ENCODE assay signal across 26 mouse cellular contexts in genomic region chr1:151887126-151887525, GRCm38 (mm10).
DNase-seq lines count a peak whose midpoint lies in the region; ATAC-seq lines count a peak whose summit lies in the region.
"Had no signal": no experiment of that assay in that cellular context is flagged by ENCODE, and none has a peak within 500 bp of the region (broad histone marks: within the 10 kb centered on the region; RNA-seq: fewer than 3 reads in every experiment).

No protein-coding gene starts in this region.

- H3K9ac ChIP-seq in limb, embryonic 13.5 days: no peak overlapping the region
- H3K9ac ChIP-seq in kidney, embryonic 14.5 days (ENCODE audit: low read depth, low read length): no peak overlapping the region
- H3K9ac ChIP-seq: heart, embryonic 13.5 days; hindbrain, embryonic 13.5 days; limb, embryonic 12.5 days; liver, embryonic 12.5 days had no signal

- no peaks in the 10 kb centered on the region for H3K27me3 ChIP-seq in limb, embryonic 13.5 days
- H3K27me3 ChIP-seq in limb, embryonic 10.5 days (ENCODE audit: low read depth, poor library complexity, severe bottlenecking): no peaks in the 10 kb centered on the region
- no peaks in the 10 kb centered on the region for H3K27me3 ChIP-seq in kidney, embryonic 14.5 days (ENCODE audit: control insufficient read depth, insufficient read depth, low read length)
- H3K27me3 ChIP-seq: heart, embryonic 13.5 days; hindbrain, embryonic 13.5 days; limb, embryonic 12.5 days; liver, embryonic 12.5 days had no signal

- H3K4me1 ChIP-seq in limb, embryonic 13.5 days: peaks cover 74% of the 10 kb centered on the region
- H3K4me1 ChIP-seq in limb, embryonic 10.5 days: peaks cover 10% of the 10 kb centered on the region; the same call in 1 of the 2 replicates
- peaks cover 5% of the 10 kb centered on the region; the same call in 1 of the 2 replicates for H3K4me1 ChIP-seq in kidney, embryonic 14.5 days (ENCODE audit: control insufficient read depth, insufficient read depth, low read length)
- H3K4me1 ChIP-seq: liver, embryonic 12.5 days had no signal

- ATAC-seq in limb, embryonic 13.5 days (ENCODE audit: low FRiP score, low read depth): no peak
- ATAC-seq in kidney, embryonic 14.5 days (ENCODE audit: low FRiP score, low TSS enrichment): no peak
- ATAC-seq: CD4-positive, CD25-positive, alpha-beta regulatory T cell, adult 4 months; forebrain, embryonic 16.5 days; liver, embryonic 12.5 days; midbrain, embryonic 16.5 days had no signal

- intact Hi-C loops in gastrocnemius, postnatal 36 days (cut with DNase I): no loop called here

- H3K4me2 ChIP-seq in limb, embryonic 13.5 days (replicated peaks): no peak overlapping the region
- no peak overlapping the region for H3K4me2 ChIP-seq in kidney, embryonic 14.5 days (replicated peaks; ENCODE audit: low read depth, low read length)
- H3K4me2 ChIP-seq: heart, embryonic 13.5 days; hindbrain, embryonic 13.5 days; limb, embryonic 12.5 days; liver, embryonic 12.5 days had no signal

- 0 out of 2 replicates have a peak overlapping the region, but pooled peaks have one; percentile 23 for H3K27ac ChIP-seq in limb, embryonic 13.5 days
- no peak overlapping the region for H3K27ac ChIP-seq in limb, embryonic 10.5 days
- H3K27ac ChIP-seq in kidney, embryonic 14.5 days (ENCODE audit: low read depth, low read length): no peak overlapping the region
- H3K27ac ChIP-seq: forebrain, embryonic 10.5 days; hindbrain, embryonic 13.5 days; layer of hippocampus, adult 2 months; limb, embryonic 12.5 days; liver, embryonic 12.5 days; midbrain, embryonic 10.5 days had no signal

- WGBS in limb, embryonic 13.5 days: 81% methylated on average over 10 of the region's 10 CpGs
- WGBS in limb, embryonic 10.5 days: 88% methylated on average over 10 of the region's 10 CpGs
- WGBS in kidney, embryonic 14.5 days: 89% methylated on average over 10 of the region's 10 CpGs

- DNase-seq in gastrocnemius, adult 18-20 months (ENCODE audit: low spot score): peak; percentile 36
- DNase-seq in gastrocnemius, postnatal 36 days: no peak
- DNase-seq in limb, embryonic 10.5 days (ENCODE audit: low spot score): no peak
- peak; percentile 90 for DNase-seq in adrenal gland, adult 2 months
- DNase-seq in adrenal gland, postnatal 36 days: peak; percentile 81 to 88
- no peak for DNase-seq in neural tube, embryonic 10.5 days (ENCODE audit: extremely low spot score, low spot score)
- DNase-seq: cerebellum, adult 18-20 months; cerebellum, postnatal 36 days; embryo, embryonic 11 days; kidney, adult 9 months; kidney, postnatal 25 days; lung, adult 2 months; right cerebral cortex, postnatal 4 days had no signal

- no peaks in the 10 kb centered on the region for H3K9me3 ChIP-seq in limb, embryonic 13.5 days
- no peaks in the 10 kb centered on the region for H3K9me3 ChIP-seq in limb, embryonic 10.5 days (replicated peaks)
- no peaks in the 10 kb centered on the region for H3K9me3 ChIP-seq in kidney, embryonic 14.5 days (ENCODE audit: control insufficient read depth, low read length)
- H3K9me3 ChIP-seq: forebrain, embryonic 10.5 days; heart, embryonic 13.5 days; hindbrain, embryonic 13.5 days; limb, embryonic 12.5 days; liver, embryonic 12.5 days; midbrain, embryonic 10.5 days had no signal

- no peak overlapping the region for H3K4me3 ChIP-seq in limb, embryonic 13.5 days
- no peak overlapping the region for H3K4me3 ChIP-seq in limb, embryonic 10.5 days
- H3K4me3 ChIP-seq in kidney, embryonic 14.5 days (ENCODE audit: low read length): no peak overlapping the region
- H3K4me3 ChIP-seq: forebrain, embryonic 10.5 days; heart, embryonic 13.5 days; hindbrain, embryonic 13.5 days; layer of hippocampus, adult 2 months; limb, embryonic 12.5 days; liver, embryonic 12.5 days; midbrain, embryonic 10.5 days; myocyte had no signal

- no peaks in the 10 kb centered on the region for H3K36me3 ChIP-seq in limb, embryonic 13.5 days
- H3K36me3 ChIP-seq in limb, embryonic 10.5 days: no peaks in the 10 kb centered on the region
- H3K36me3 ChIP-seq in kidney, embryonic 14.5 days (ENCODE audit: control insufficient read depth, insufficient read depth, low read length): no peaks in the 10 kb centered on the region
- H3K36me3 ChIP-seq: heart, embryonic 13.5 days; hindbrain, embryonic 13.5 days; limb, embryonic 12.5 days; liver, embryonic 12.5 days had no signal

Comparison
In these comparisons a context has a peak if more than half of its experiments do, and no peak if none do; other contexts are left out.
1. DNase-seq: peak in gastrocnemius, adult 18-20 months (single experiment), adrenal gland, adult 2 months (single experiment) and adrenal gland, postnatal 36 days (2 of 2); none in gastrocnemius, postnatal 36 days (0 of 2), limb, embryonic 10.5 days (single experiment) and neural tube, embryonic 10.5 days (single experiment).